Mouse (Mus musculus): ENCODE measurements around the gene Kctd6. TPM values are rescaled to one million over a fixed set of nuclear protein-coding genes. Genes with fewer than 3 reads are reported as not detected.
A peak's percentile ranks its signal among the peaks of the same experiment; 100 is the strongest.

The Kctd6 gene
- polyA plus RNA-seq, 1 experiment: not detected

GRCm38 (mm10) chr14:8208876-8209275 is 5.1 kb upstream of the Kctd6 start:
- Histone ChIP-seq H3K4me1 (ENCODE audit: control insufficient read depth, insufficient read depth, low read length) (peaks cover 16% of the 10 kb centered on the region), H3K27ac (ENCODE audit: insufficient read depth, low read depth, low read length) (peak overlapping the region; percentile 62), H3K4me3 (ENCODE audit: insufficient read depth, low read depth, low read length) (no peak overlapping the region)
- TF ChIP-seq CTCF (IDR thresholded peaks at IDR 0.05; ENCODE audit: insufficient read depth, low read depth, low read length) (no peak), POLR2A (IDR thresholded peaks at IDR 0.05; ENCODE audit: insufficient read depth, low read depth, low read length) (no peak)
- WGBS: 24% methylated on average over 3 of the region's 3 CpGs

- Histone ChIP-seq H3K4me3 (ENCODE audit: insufficient read depth, low read depth, low read length) (no peak overlapping the region), H3K4me1 (ENCODE audit: control insufficient read depth, insufficient read depth, low read length) (peaks cover 16% of the 10 kb centered on the region), H3K27ac (ENCODE audit: insufficient read depth, low read depth, low read length) (no peak overlapping the region)
- WGBS: 71% methylated on average over 2 of the region's 2 CpGs
- TF ChIP-seq POLR2A (IDR thresholded peaks at IDR 0.05; ENCODE audit: insufficient read depth, low read depth, low read length): no peak
- TF ChIP-seq CTCF (IDR thresholded peaks at IDR 0.05; ENCODE audit: insufficient read depth, low read depth, low read length): no peak
These were observed 4.0 kb upstream of the Kctd6 start for GRCm38 (mm10) chr14:8209896-8210295.

GRCm38 (mm10) chr14:8212996-8213395 is 944 bp upstream of the Kctd6 start:
- no peak for TF ChIP-seq CTCF (IDR thresholded peaks at IDR 0.05; ENCODE audit: insufficient read depth, low read depth, low read length)
- 90% methylated on average over 2 of the region's 2 CpGs for WGBS
- no peak overlapping the region for H3K27ac ChIP-seq (ENCODE audit: insufficient read depth, low read depth, low read length)
- no peak overlapping the region for H3K4me3 ChIP-seq (ENCODE audit: insufficient read depth, low read depth, low read length)
- peaks cover 17% of the 10 kb centered on the region for H3K4me1 ChIP-seq (ENCODE audit: control insufficient read depth, insufficient read depth, low read length)

- Histone ChIP-seq H3K4me1 (ENCODE audit: control insufficient read depth, insufficient read depth, low read length) (peaks cover 7% of the 10 kb centered on the region), H3K27ac (ENCODE audit: insufficient read depth, low read depth, low read length) (peak overlapping the region; percentile 28; the same call in 1 of the 2 replicates), H3K4me3 (ENCODE audit: insufficient read depth, low read depth, low read length) (peak overlapping the region; percentile 60)
- TF ChIP-seq POLR2A (IDR thresholded peaks at IDR 0.05; ENCODE audit: insufficient read depth, low read depth, low read length) (0 out of 2 replicates have a peak, but pooled peaks have one; percentile 36), CTCF (IDR thresholded peaks at IDR 0.05; ENCODE audit: insufficient read depth, low read depth, low read length) (no peak)
- 4% methylated on average over 63 of the region's 63 CpGs for WGBS
These were observed 613 bp downstream of the Kctd6 start for GRCm38 (mm10) chr14:8214299-8215207.

GRCm38 (mm10) chr14:8215208-8215778 is 1.4 kb downstream of the Kctd6 start:
- Histone ChIP-seq H3K27ac (ENCODE audit: insufficient read depth, low read depth, low read length) (no peak overlapping the region), H3K4me1 (ENCODE audit: control insufficient read depth, insufficient read depth, low read length) (peaks cover 11% of the 10 kb centered on the region), H3K4me3 (ENCODE audit: insufficient read depth, low read depth, low read length) (peak overlapping the region; percentile 28)
- TF ChIP-seq POLR2A (IDR thresholded peaks at IDR 0.05; ENCODE audit: insufficient read depth, low read depth, low read length) (no peak), CTCF (IDR thresholded peaks at IDR 0.05; ENCODE audit: insufficient read depth, low read depth, low read length) (no peak)
- 27% methylated on average over 21 of the region's 21 CpGs for WGBS

GRCm38 (mm10) chr14:8216100-8216499 is 2.2 kb downstream of the Kctd6 start:
- Histone ChIP-seq H3K4me1 (ENCODE audit: control insufficient read depth, insufficient read depth, low read length) (peaks cover 11% of the 10 kb centered on the region), H3K4me3 (ENCODE audit: insufficient read depth, low read depth, low read length) (no peak overlapping the region), H3K27ac (ENCODE audit: insufficient read depth, low read depth, low read length) (no peak overlapping the region)
- 39% methylated on average over 5 of the region's 5 CpGs for WGBS
- TF ChIP-seq POLR2A (IDR thresholded peaks at IDR 0.05; ENCODE audit: insufficient read depth, low read depth, low read length) (no peak), CTCF (IDR thresholded peaks at IDR 0.05; ENCODE audit: insufficient read depth, low read depth, low read length) (no peak)

GRCm38 (mm10) chr14:8218238-8218637 is 4.3 kb downstream of the Kctd6 start:
- no peak overlapping the region for H3K27ac ChIP-seq (ENCODE audit: insufficient read depth, low read depth, low read length)
- H3K4me1 ChIP-seq (ENCODE audit: control insufficient read depth, insufficient read depth, low read length): peaks cover 11% of the 10 kb centered on the region
- H3K4me3 ChIP-seq (ENCODE audit: insufficient read depth, low read depth, low read length): no peak overlapping the region
- 34% methylated on average over 7 of the region's 7 CpGs for WGBS
- no peak for TF ChIP-seq POLR2A (IDR thresholded peaks at IDR 0.05; ENCODE audit: insufficient read depth, low read depth, low read length)
- TF ChIP-seq CTCF (IDR thresholded peaks at IDR 0.05; ENCODE audit: insufficient read depth, low read depth, low read length): no peak

GRCm38 (mm10) chr14:8218730-8219380 is 4.9 kb downstream of the Kctd6 start:
- WGBS: 57% methylated on average over 10 of the region's 10 CpGs
- no peak overlapping the region for H3K4me3 ChIP-seq (ENCODE audit: insufficient read depth, low read depth, low read length)
- H3K4me1 ChIP-seq (ENCODE audit: control insufficient read depth, insufficient read depth, low read length): peaks cover 7% of the 10 kb centered on the region
- no peak overlapping the region for H3K27ac ChIP-seq (ENCODE audit: insufficient read depth, low read depth, low read length)
- TF ChIP-seq CTCF (IDR thresholded peaks at IDR 0.05; ENCODE audit: insufficient read depth, low read depth, low read length) (no peak), POLR2A (IDR thresholded peaks at IDR 0.05; ENCODE audit: insufficient read depth, low read depth, low read length) (no peak)

- WGBS: 71% methylated on average over 11 of the region's 11 CpGs
- no peak for TF ChIP-seq POLR2A (IDR thresholded peaks at IDR 0.05; ENCODE audit: insufficient read depth, low read depth, low read length)
- no peak for TF ChIP-seq CTCF (IDR thresholded peaks at IDR 0.05; ENCODE audit: insufficient read depth, low read depth, low read length)
- H3K4me1 ChIP-seq (ENCODE audit: control insufficient read depth, insufficient read depth, low read length): peaks cover 7% of the 10 kb centered on the region
- H3K27ac ChIP-seq (ENCODE audit: insufficient read depth, low read depth, low read length): no peak overlapping the region
- no peak overlapping the region for H3K4me3 ChIP-seq (ENCODE audit: insufficient read depth, low read depth, low read length)
These were observed 5.9 kb downstream of the Kctd6 start for GRCm38 (mm10) chr14:8219876-8220275.
